Mouse (Mus musculus) erythroid progenitor cell, adult 5-6 weeks (primary cell): ENCODE data around the gene Gsap. TPM values are rescaled to one million over a fixed set of nuclear protein-coding genes. Genes with fewer than 3 reads are reported as not detected.
"Not testable (repeated sequence)": the region's sequence is repeated elsewhere in the genome, so short reads cannot be mapped to it uniquely, and the experiment has no call there.

Source experiments
- ATAC-seq: replicated peaks from 2 replicates; pipeline ENCODE4 v1.8.0; 2016; ENCODE audit warnings: moderate number of reproducible peaks, mild to moderate bottlenecking, moderate TSS enrichment, inconsistent platforms; ENCODE audit not compliant: poor library complexity, low FRiP score, severe bottlenecking
- total RNA-seq, 2 experiments: library from RNA; stranded (forward) in 1 of 2; stranded (reverse) in 1 of 2; fragments of 150-400 nt in 1 of 2; fragments of 186-747, 209-891 nt in 1 of 2; gene quantifications; 2 replicates each; pipeline versions ENCODE4 v1.2.3 to v1.2.4; 2015 to 2017; ENCODE audit warnings: low replicate concordance in 2 of 2

Gene Gsap
- total RNA-seq, 2 experiments from 2014 or later: 2.3 to 7.5 TPM

GRCm38 (mm10) chr5:21175132-21176112 lies 10.6 kb upstream of the Gsap start:
- ATAC-seq: no peak

DNA sequence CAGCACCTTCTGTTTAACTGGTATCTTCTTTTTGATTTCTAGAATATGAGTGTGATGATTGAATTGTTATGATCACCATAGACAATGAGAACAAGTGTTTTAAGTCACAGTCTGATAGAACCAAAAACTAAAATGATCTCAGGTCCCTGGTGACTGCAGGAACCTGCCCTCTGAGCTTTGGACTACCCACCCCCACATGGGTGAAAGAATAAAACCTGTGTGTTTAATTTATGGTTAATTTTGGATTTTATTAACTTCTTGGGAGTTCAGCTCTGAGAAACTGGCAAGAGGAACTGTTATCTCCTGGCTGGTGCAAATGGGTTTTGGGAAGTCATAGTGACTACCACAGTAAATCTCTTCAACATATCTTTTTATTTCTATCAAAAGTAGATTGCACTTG lies 6.6 kb upstream of the Gsap start:
- ATAC-seq: no peak

DNA sequence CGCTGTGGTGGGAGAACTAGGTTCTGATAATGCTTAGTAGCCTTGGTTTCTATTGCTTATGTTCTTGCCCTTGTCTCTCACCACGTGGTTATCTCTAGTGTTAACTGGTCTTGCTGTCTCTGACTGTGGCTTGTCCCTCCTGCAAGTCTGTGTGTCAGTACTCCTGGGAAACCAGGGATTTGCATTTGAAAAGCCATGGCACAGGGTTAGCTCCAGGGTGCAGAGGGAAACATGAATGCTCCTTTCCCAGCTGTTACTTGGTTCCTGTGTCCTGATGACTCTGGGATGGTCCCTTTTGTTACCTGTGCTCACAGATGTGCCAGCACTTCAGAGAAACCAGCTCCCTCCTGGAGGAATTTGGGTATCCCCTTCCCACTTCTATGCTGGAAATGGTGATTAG lies 3.0 kb upstream of the Gsap start:
- not testable (repeated sequence) for ATAC-seq

DNA sequence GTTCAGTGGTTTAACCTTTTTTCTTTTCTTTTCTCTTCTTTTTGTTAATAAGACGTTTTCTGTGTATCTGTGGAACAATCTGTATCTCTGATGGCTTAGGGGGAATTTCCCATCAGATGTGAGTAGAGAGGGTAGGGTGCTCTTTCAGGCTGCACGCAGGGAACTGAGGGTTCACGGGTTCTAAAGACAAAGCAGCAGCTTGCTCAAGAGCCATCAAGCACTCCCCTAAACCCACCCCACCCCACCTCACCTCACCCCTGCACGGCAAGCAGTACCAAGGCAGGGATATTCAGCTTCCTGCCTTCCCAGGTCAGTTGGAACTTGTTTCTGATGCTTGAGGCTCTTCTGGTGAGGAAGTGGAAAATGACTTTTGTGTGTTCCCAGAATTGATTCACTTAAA lies 766 bp downstream of the Gsap start:
- no peak for ATAC-seq

DNA sequence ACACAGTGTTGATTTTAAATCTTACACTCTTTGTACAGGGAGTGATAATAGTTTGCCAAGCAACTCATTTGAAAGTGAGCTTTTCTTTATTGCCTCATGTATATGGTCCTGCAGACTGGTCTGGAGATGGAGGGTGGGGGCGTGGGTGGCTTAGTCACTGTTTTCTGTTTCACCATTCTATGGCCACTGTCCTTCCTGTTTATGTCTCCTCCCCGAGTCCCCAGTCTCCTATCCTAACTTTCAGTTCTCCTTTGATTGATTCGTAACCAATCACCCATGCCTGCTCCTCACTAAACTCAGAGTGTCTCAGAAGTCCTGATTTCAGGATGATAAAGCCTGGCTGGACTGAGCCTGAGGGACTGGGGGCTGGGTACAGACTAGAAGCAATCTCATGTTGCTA lies 2.4 kb downstream of the Gsap start:
- no peak for ATAC-seq

- ATAC-seq: no peak
Observed at GRCm38 (mm10) chr5:21189036-21189435, 3.0 kb downstream of the Gsap start.

DNA sequence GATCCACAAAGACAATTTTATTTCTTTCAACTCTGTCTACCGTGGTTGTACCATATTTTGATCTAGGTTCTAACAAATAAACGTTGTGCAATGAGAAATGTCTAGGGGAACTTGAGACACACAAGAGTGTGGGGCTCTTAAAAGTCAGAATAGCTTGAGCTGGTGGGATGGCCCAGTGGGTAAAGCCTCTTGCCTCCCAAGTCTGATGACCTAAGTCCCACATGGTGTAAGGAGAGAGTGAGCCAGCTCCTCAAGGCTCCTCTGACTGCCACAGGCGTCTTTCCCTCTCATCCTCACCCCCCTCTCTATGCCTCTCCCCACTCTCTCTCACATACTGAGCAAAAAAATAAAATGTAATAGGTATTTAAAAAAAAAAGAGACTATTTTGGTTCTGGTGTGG lies 3.4 kb downstream of the Gsap start:
- no peak for ATAC-seq

GRCm38 (mm10) chr5:21203504-21203903 lies 17.4 kb downstream of the Gsap start:
- no peak for ATAC-seq

GRCm38 (mm10) chr5:21204157-21204556 lies 18.1 kb downstream of the Gsap start:
- no peak for ATAC-seq

- ATAC-seq: no peak
Observed at GRCm38 (mm10) chr5:21206014-21206413, 20.0 kb downstream of the Gsap start.

GRCm38 (mm10) chr5:21211406-21211805 lies 25.4 kb downstream of the Gsap start:
- ATAC-seq: no peak

DNA sequence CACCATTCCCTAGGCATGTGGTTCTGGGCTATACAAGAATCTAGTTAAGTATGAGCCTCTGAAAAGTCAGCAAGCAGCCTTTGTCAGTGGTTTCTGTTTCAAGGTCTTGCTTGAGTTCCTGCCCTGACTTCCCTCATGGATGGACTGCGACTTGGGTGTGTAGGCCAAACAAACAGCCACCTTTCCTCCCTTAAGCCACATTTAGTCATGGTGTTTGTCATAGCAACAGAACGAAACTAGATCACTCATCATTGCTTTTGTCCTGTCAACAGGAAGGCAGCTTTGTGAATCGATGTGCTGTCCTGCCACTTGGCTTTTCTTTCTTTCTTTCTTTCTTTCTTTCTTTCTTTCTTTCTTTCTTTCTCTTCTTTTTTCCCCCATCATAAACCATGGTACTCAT lies 26.9 kb downstream of the Gsap start:
- no peak for ATAC-seq

DNA sequence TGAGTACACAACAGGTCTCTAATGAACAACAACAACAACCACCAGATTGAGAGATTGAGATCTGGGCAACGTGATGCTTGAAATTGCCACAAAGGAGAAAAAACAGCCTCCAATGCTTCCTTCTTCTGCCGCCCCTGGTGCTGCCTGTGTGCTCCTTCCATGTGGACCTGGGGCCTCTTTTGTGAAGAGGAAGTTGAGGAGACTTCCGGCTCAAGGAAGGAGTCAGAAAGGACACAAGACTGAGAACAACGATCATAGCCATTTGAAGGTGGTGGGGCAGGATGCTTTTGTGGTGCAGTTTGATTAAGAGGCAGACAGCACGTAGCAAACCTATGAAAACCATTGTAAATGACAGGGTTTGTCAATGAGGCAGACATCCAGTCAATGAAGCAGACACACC lies 27.7 kb downstream of the Gsap start:
- ATAC-seq: no peak

DNA sequence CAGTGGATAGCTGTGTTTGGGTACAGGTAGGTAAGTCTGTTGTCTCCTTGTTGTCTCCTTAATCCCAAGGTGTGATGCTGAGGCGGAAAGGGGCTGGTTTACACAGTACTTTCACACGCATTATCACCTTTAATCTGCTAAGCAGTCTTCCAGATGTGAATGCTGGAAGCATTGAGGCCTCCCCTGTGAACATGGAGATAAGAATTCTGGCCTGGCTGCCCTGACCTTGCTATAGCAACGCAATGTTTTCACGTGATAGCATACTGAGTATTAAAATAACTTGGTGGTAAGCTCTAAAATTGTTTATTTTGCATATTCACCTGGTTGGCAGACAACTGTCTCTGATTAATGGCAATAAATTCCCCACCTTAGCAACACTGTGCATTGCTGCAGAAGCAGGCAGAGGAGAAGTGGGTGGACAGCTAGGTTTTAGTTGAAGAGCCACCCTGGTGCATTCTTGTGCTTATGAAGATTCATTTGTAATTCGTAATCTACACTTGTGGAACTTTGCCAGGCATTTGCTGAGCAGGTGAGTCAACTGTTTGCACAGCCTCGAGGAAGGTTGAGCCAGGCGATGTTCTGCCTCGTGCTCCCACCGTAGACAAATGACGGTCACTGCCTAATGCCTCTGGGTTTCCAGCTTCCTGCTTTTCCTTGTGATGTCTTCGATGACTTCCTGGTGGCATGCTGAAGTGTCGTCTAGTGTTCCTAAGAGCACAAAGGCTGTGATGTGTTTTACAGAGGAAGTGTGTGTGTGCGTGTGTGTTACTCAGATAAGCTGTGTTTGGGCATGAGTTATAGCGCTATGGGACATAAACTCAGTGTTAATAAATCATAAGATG lies 31.6 kb downstream of the Gsap start:
- 0 out of 2 replicates have a peak, but pooled peaks have one; percentile 52 for ATAC-seq

- no peak for ATAC-seq
Observed at GRCm38 (mm10) chr5:21232876-21233275, 46.8 kb downstream of the Gsap start.

DNA sequence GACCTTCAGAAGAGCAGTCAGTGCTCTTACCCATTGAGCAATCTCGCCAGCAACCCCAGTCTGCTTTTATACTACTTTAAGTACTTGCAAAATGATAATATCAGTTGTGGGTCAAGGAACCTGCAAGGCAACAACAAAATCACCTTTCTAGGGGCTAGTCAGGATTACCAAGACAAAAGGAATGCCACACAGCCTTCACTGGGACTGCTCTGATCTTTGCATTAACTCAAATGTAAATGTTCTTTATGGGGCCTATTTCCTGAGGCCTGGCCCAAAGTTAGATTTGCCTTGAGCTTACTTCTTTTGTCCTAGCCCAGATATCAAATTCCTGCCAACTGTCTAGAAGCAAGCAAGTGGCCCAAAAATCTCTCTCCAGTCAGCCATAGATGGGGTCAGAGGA lies 58.5 kb downstream of the Gsap start:
- no peak for ATAC-seq

DNA sequence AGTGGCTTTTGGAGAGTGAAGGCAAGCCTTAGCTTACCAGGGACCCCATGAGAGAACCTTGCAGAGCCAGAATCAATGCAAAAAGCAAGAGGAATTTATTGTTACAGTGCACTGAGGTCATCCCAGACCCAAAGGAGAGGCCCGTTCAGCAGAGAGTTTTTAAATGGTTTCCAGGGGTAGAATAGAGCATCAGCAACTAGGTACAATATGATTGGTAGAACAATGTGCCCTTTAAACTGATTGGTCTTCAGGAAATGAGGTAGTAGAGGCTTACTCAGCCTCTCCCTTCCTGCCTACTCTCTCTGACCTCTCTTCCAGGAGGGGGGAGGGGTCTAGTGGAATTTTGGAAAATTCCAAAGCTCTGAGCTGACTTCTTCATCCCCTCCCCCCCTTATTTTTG lies 59.2 kb downstream of the Gsap start:
- ATAC-seq: no peak

- no peak for ATAC-seq
Observed at GRCm38 (mm10) chr5:21246794-21247193, 60.7 kb downstream of the Gsap start.

DNA sequence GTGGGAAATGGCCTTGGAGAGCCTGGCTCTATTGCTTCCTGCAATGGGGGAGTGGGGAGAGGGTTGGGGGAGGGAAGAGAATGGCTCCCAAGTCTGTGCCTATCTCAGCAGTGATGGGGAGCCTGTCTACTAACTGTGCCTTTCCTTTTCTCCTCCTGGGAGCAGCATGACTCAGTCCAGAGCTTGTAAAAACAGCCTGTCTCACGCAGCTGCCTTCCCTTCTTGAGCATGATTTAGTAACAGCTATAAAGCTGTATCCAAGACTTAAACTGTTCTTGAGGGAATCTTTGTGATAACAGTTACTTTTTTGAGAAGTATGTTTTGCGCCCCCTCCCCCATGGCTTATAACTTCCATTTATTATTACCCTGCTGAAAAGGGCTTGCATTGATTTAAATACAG lies 61.9 kb downstream of the Gsap start:
- no peak for ATAC-seq

DNA sequence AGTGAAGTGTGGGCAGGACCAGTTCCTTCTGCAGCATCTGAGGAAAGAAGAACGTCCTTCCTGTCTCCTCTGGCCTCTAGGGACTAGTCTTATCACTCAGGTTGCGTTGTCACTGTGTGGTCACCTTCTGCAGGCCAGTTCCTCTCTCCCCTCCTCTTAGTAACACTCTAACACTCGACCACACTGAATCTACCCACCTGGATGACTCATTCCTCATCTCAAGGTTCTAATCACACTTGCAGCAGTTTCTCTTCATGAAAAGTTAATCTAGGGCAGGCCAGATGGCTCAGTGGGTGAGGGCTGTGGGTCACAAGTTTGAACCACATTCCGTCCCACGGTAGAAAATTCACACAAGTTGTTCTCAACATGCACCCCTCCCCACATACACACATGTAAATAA lies 62.8 kb downstream of the Gsap start:
- ATAC-seq: no peak
